Mouse (Mus musculus): ENCODE data around the gene Hes1.

Hes1 gene

DNA sequence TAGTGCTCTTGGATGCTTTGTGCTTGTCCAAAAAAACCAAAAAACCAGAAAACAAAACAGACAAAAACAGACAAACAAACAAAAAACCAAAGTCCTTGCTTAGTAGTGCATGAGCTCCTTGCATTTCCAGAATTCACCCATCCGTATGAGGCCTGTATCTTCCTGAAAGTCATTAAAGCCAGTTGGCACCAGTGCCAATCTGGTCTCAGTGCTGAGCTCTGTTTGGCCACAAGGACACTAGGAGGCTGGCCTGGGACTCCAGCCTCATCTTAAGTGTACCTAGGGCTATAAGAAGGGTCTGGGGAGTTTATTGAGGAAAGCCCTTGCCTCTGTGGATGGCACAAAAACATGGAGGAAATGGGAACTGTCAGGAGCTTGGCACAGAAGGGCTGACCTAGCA, 50.3 kb downstream of the Hes1 start:
- no peak for DNase-seq (ENCODE audit: low spot score in 2 of 2)

Data from urinary bladder, postnatal 36 days (tissue).